Mouse (Mus musculus): ENCODE results near the gene Ezr. TPM values are rescaled to one million over a fixed set of nuclear protein-coding genes. Genes with fewer than 3 reads are reported as not detected.

Ezr gene
- polyA plus RNA-seq, 1 experiment from 2014 or later = 31.9 TPM

Other genes starting within 250 kb of the Ezr start
- 61.5 and 73.2 TPM in 2 replicates for gene Dynlt1c, start 181.1 kb downstream of the Ezr start, polyA plus RNA-seq (2015; fragmentation: Nextera tagmentation; extraction: Ambion mirVana)
- 224 and 243 TPM in 2 replicates for gene Dynlt1f, start 126.9 kb downstream of the Ezr start, polyA plus RNA-seq (2015; fragmentation: Nextera tagmentation; extraction: Ambion mirVana)
- gene Sytl3, start 123.7 kb downstream of the Ezr start, polyA plus RNA-seq (2015; fragmentation: Nextera tagmentation; extraction: Ambion mirVana) = 0.57 and 0.82 TPM in 2 replicates
- gene Rsph3b, start 165.9 kb upstream of the Ezr start, polyA plus RNA-seq (2015; fragmentation: Nextera tagmentation; extraction: Ambion mirVana) = 63.2 and 69.3 TPM in 2 replicates
- gene Tagap1, start 178.4 kb upstream of the Ezr start, polyA plus RNA-seq (2015; fragmentation: Nextera tagmentation; extraction: Ambion mirVana) = 51.0 and 56.1 TPM in 2 replicates
- 66.0 and 76.3 TPM in 2 replicates for gene Rnaset2b, start 187.8 kb upstream of the Ezr start, polyA plus RNA-seq (2015; fragmentation: Nextera tagmentation; extraction: Ambion mirVana)
- 0.24 and 0.44 TPM in 2 replicates for gene Gm49721, start 196.1 kb upstream of the Ezr start, polyA plus RNA-seq (2015; fragmentation: Nextera tagmentation; extraction: Ambion mirVana)
- gene Gm1604a, start 242.8 kb upstream of the Ezr start, polyA plus RNA-seq (2015; fragmentation: Nextera tagmentation; extraction: Ambion mirVana) = 0.48 TPM in 1 of 2 replicates, not detected in the other

Data from midbrain, embryonic 16.5 days (tissue).